Mouse (Mus musculus) brain, embryonic 14.5 days (tissue): ENCODE measurements at regions not wholly inside any gene's neighbourhood (a gene's known extent, or its start where the extent isn't known, plus 50 kb on each side); places are given as distances from the start of the nearest gene placed in this dataset.

ENCODE experiments used
- CTCF ChIP-seq: fragments of 200-500 bp; IDR thresholded peaks from 2 replicates; pipeline ENCODE4 v1.5.1; 2012; ENCODE audit warnings: inconsistent platforms, mild to moderate bottlenecking, moderate library complexity, borderline replicate concordance; ENCODE audit not compliant: insufficient read depth, insufficient read length; ENCODE audit errors: extremely low read depth
- POLR2A ChIP-seq: fragments of 200-500 bp; IDR thresholded peaks from 2 replicates; pipeline ENCODE4 v1.6.1; 2012; ENCODE audit warnings: mild to moderate bottlenecking, inconsistent platforms, borderline replicate concordance; ENCODE audit not compliant: poor library complexity, insufficient read depth, insufficient read length, severe bottlenecking; ENCODE audit errors: extremely low read depth

- TF ChIP-seq CTCF = no peak
- no peak for TF ChIP-seq POLR2A
Measured at GRCm38 (mm10) chr19:27564086-27564485, 134.5 kb upstream of the Pum3 start.
